Mouse (Mus musculus) testis, postnatal 10 days (tissue): ENCODE measurements around the gene Clstn2.

Experiments
- DNase-seq: peaks from one replicate; pipeline ENCODE4 v3.0.0; 2021; ENCODE audit warnings: low spot score

The Clstn2 gene

GRCm38 (mm10) chr9:97563121-97563520 lies 469.9 kb downstream of the Clstn2 start:
- no peak for DNase-seq

GRCm38 (mm10) chr9:97544359-97544758 lies 488.6 kb downstream of the Clstn2 start:
- no peak for DNase-seq

- DNase-seq: no peak
Measured at GRCm38 (mm10) chr9:97541419-97541818, 491.6 kb downstream of the Clstn2 start.

DNA sequence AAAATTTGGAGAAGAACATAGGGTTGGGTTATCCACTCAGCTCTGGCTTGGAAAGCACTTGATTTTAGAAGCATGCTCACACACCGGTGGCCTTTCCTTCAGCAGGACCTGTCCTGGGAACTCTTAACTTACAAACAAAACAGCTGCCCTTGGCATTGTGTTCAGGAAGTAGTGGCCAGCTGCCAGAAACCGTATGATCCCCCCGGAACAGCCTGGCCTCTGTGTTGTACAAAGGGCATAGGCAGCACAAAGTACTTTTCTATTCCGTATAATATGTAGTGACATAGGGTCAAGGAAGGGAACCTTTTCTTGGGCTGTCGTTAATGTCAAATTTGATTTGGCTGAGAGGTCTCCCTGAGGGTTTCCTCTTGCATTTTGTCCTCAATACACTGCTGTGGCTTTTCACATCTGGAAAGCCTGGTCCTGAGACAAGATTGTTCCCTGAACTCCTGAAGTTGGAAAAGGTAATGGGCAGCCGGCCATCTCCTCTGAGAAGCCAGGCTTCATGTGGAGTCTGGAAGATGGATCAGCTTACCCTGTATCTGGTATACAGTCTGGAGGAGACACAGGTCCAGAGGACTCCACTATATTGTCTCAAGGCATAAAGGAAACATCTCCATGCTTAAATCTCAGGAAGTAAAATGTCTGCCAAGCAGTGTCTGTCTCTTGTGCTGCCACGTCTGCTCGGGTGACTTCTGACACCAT lies 494.8 kb downstream of the Clstn2 start:
- peak; percentile 48 for DNase-seq

- no peak for DNase-seq
Measured at GRCm38 (mm10) chr9:97534196-97534595, 498.8 kb downstream of the Clstn2 start.

DNA sequence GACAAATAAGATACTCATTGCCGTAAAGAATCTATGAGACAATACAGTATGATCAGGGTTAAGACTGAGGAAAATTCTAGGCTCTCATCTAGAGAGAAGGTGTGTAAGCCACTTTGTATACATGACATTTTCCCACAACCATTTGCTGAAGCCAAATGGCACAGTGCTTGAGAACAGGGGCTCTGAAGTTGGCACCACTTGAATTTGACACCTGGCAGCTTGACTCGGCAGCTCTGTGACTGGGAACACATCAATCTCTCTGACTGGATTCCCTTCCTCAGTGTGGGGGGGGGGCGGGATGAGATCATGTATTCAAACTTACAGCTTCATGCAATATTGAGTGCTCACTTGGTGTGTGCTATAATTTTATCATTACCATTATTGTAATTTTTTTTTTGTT lies 499.7 kb downstream of the Clstn2 start:
- no peak for DNase-seq

DNA sequence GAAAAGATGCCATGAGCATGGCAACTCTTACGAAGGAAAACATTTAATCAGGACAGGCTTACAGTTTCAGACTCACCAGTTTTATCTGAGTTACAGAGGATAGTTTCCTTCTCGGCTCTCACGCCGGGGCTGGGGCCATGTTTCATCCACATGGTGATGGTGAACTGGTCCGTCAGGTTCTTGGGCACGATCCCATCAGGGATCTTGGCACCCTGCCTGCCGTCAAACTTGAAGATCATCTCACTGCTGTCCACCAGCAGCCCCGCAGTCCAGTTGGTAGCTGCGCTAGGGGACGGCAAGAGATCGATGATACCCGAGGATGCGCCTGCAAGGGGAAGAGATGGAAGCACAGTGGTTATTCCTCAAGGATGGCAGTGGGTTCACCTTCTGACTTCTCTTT lies 500.4 kb downstream of the Clstn2 start:
- peak; percentile 45 for DNase-seq

DNA sequence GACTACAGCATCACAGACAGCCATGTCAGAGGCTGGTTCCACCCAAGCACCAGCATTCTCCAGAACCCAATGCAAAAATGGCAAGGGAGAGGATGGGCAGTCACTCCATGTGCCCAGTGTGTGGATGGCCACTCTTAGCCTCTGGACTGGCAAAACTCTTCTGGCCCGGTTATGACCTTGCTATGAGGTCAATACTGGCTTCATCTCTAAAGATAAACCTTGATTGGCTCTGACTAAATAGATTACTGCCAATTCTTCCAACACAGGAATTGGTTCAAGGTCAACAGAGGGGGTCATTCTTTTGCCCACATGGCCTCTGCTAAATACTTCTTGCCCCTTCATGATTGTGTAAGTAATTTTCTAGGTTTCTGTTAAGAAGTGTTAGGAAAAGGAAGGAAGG lies 505.1 kb downstream of the Clstn2 start:
- no peak for DNase-seq

DNA sequence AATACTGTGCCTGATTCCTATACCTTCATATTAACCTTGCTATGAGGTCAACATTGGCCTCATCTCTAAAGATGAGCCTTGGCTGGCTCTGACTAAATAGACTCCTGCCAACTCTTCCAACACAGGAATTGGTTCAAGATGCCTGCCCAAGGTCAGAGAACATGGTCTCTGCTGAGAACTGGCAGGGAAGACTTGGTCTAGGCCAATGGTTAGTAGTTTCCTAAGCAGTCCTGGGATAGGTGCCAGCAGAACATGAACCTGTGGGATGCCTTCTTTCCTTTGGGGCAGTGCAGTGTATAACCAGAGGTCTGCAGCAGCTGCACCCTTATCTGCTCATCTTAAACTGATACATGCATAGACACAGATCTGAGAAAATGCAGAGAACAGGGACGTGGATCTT lies 505.7 kb downstream of the Clstn2 start:
- DNase-seq: no peak

- no peak for DNase-seq
Measured at GRCm38 (mm10) chr9:97525563-97525962, 507.4 kb downstream of the Clstn2 start.

GRCm38 (mm10) chr9:97524861-97525260 lies 508.1 kb downstream of the Clstn2 start:
- no peak for DNase-seq

GRCm38 (mm10) chr9:97520771-97521170 lies 512.2 kb downstream of the Clstn2 start:
- no peak for DNase-seq

DNA sequence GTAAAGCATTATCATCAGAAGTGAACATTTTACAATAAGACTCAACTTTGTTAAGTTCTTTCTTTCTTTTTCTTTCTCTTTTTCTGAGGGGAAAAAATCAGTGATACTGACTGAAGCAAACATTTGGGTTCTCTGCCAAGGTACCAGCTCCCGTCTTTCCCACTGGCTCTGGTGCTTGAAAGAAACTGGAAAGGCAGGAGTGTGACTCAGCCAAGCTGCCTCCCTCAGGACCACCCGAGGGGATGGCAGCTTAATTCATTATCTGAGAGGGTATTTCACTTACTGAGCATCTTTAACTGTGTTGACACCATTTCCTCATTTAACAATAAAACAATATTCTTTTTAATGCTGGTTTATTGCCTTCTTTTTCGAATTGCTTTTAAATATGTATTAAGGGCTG lies 516.0 kb downstream of the Clstn2 start:
- DNase-seq: no peak

GRCm38 (mm10) chr9:97514639-97515038 lies 518.3 kb downstream of the Clstn2 start:
- DNase-seq: no peak

DNA sequence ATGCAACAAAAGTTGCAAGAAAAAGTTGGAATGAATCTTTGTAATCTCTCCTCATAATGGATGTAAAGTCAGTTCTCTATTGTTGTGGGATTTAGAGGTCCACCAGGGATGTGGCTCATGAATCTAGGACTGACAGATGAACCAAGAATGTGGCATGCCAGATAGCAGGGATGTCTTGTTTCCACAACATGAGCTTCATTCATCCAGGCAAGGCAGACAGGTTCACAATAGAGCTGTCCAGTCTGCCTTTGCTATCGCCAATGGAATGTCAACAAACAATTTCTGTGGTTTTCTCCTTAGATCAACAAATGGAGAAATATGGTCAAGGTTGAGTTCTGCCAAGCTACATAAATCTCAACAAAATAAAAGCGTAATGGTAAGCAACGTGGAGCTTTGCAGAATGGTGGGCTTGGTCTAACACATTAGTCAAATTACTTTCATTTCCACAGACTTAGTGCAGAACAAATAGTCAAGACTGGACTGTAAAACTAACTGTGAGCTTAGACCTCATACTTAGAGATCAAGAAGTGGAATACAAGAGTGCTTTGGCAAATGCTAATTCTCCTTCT lies 520.6 kb downstream of the Clstn2 start:
- no peak for DNase-seq

- DNase-seq: no peak
Measured at GRCm38 (mm10) chr9:97501416-97501815, 531.6 kb downstream of the Clstn2 start.

GRCm38 (mm10) chr9:97495056-97495455 lies 537.9 kb downstream of the Clstn2 start:
- DNase-seq: no peak

- DNase-seq: no peak
Measured at GRCm38 (mm10) chr9:97491626-97492025, 541.4 kb downstream of the Clstn2 start.

GRCm38 (mm10) chr9:97490591-97491176 lies 542.3 kb downstream of the Clstn2 start:
- DNase-seq: no peak

DNA sequence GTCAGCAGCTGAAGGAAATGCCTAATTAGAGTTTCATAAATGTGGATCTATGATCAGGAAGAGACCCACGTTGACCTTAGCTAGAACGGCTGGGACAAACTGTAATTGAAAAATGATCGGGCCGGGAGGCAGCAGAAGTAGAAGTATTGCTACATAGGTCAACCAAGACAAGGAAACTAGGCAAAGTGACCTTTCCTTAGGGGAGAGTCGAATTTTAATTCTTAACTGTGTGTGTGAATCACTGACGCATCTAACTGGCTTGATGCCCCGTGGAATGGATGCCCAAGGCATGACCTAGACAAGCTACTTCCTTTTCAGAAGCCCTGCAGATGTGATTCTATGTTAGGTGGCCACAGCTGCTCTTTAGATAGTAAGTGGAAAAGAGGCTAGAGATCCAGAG lies 546.2 kb downstream of the Clstn2 start:
- DNase-seq: no peak

- no peak for DNase-seq
Measured at GRCm38 (mm10) chr9:97481187-97481586, 551.8 kb downstream of the Clstn2 start.

- DNase-seq: no peak
Measured at GRCm38 (mm10) chr9:97476961-97477360, 556.0 kb downstream of the Clstn2 start.

DNA sequence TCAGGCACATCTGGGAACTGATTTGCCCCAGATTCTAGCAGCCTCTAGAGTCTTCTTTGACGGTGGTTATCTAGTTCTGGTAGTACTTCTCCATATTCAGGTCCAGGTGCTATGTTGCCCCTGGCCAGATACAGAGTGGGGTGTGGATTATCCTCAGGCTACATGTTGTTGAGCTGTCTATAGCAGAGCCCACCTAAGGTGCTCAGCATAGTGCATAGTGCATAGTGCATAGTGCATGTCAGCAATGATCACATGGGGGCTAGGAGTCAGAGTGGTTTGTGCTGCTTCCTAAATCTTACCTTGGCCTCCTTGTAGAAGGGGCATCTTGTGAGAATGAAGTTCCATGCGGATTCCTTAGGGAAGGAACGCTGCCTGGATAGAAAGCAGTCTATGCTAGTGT lies 556.5 kb downstream of the Clstn2 start:
- DNase-seq: no peak

DNA sequence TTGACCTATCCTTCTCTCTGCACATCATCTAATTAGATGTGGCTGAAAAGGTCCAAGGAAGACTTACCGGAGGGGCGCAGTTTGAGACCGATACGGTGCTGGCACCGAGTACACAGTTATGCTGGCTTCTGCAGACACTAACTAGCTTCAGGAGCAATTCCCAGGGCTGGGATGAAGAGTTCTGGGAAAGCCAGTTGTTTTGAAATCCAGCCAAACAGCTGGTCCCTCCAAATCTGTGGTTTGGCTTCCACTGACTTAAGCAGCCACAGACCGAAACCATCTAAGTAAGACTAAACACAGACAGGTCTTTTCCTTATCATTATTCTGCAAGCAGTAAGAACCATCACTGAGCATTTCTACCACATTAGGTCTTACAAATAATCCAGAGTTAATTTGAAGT lies 558.1 kb downstream of the Clstn2 start:
- no peak for DNase-seq
